Mouse (Mus musculus) intestine, embryonic 15.5 days (tissue): Measurements from ENCODE around the gene Spsb4. TPM values are rescaled to one million over a fixed set of nuclear protein-coding genes. Genes with fewer than 3 reads are reported as not detected.

Experiments
- ATAC-seq: fragments of 200-750 bp; cut with Nextera tagmentation; 2 replicates; pipeline ENCODE4 v1.8.0; 2017; ENCODE audit warnings: moderate TSS enrichment, moderate library complexity
- H3K27ac ChIP-seq: fragments of 300-500 bp; sonication (generic); 2 replicates; pipeline ENCODE4 v1.5.1; 2015; ENCODE audit warnings: mild to moderate bottlenecking, inconsistent platforms
- H3K27me3 ChIP-seq: fragments of 300-500 bp; sonication (generic); replicated peaks from 2 replicates; pipeline ENCODE4 v1.6.1; 2015; ENCODE audit warnings: inconsistent platforms
- H3K36me3 ChIP-seq: fragments of 300-500 bp; sonication (generic); 2 replicates; pipeline ENCODE4 v1.6.1; 2015; ENCODE audit warnings: inconsistent platforms
- H3K4me1 ChIP-seq: fragments of 300-500 bp; sonication (generic); replicated peaks from 2 replicates; pipeline ENCODE4 v1.6.1; 2015; ENCODE audit warnings: inconsistent platforms
- H3K4me2 ChIP-seq: fragments of 300-500 bp; sonication (generic); replicated peaks from 2 replicates; pipeline ENCODE4 v1.6.1; 2015; ENCODE audit warnings: mild to moderate bottlenecking, inconsistent platforms
- H3K4me3 ChIP-seq: fragments of 300-500 bp; sonication (generic); replicated peaks from 2 replicates; pipeline ENCODE4 v1.5.1; 2015; ENCODE audit warnings: inconsistent platforms
- H3K9ac ChIP-seq: fragments of 300-500 bp; sonication (generic); 2 replicates; pipeline ENCODE4 v1.6.1; 2015; ENCODE audit warnings: inconsistent platforms
- H3K9me3 ChIP-seq: fragments of 300-500 bp; sonication (generic); 2 replicates; pipeline ENCODE4 v1.6.1; 2016; ENCODE audit warnings: inconsistent platforms
- WGBS: fragments of 180-500 bp; shearing (Covaris S2); methylation state at CpG from one replicate; pipeline ENCODE4 v1.1.7; 2015; 5-methylcytosine and 5-hydroxymethylcytosine counted together
- polyA plus RNA-seq: library from polyadenylated mRNA; unstranded; fragments of >200 nt; fragmentation: Nextera tagmentation; extraction: Ambion mirVana; gene quantifications from 2 replicates; pipeline ENCODE4 v1.2.1, GENCODE M21; 2015

Spsb4 gene
- polyA plus RNA-seq, 1 experiment from 2014 or later: 29.3 TPM

GRCm38 (mm10) chr9:96989389-96989990 is 29.2 kb downstream of the Spsb4 start:
- Histone ChIP-seq H3K4me1 (peaks cover 44% of the 10 kb centered on the region), H3K27me3 (no peaks in the 10 kb centered on the region), H3K9me3 (no peaks in the 10 kb centered on the region), H3K4me3 (no peak overlapping the region), H3K9ac (no peak overlapping the region), H3K27ac (no peak overlapping the region), H3K4me2 (no peak overlapping the region), H3K36me3 (no peaks in the 10 kb centered on the region)
- WGBS: 54% methylated on average over 10 of the region's 10 CpGs
- ATAC-seq: no peak

- Histone ChIP-seq H3K4me1 (peaks cover 59% of the 10 kb centered on the region), H3K9ac (peak overlapping the region; percentile 18), H3K27ac (peak overlapping the region; percentile 78), H3K36me3 (no peaks in the 10 kb centered on the region), H3K4me2 (peak overlapping the region; percentile 25), H3K4me3 (no peak overlapping the region), H3K9me3 (no peaks in the 10 kb centered on the region), H3K27me3 (no peaks in the 10 kb centered on the region)
- 18% methylated on average over 11 of the region's 11 CpGs for WGBS
- ATAC-seq: peak; percentile 93
These were observed 31.7 kb downstream of the Spsb4 start for GRCm38 (mm10) chr9:96986797-96987473.

GRCm38 (mm10) chr9:96984034-96984433 is 34.6 kb downstream of the Spsb4 start:
- Histone ChIP-seq H3K4me3 (no peak overlapping the region), H3K9ac (no peak overlapping the region), H3K27ac (no peak overlapping the region), H3K36me3 (no peaks in the 10 kb centered on the region), H3K4me2 (no peak overlapping the region), H3K4me1 (peaks cover 61% of the 10 kb centered on the region), H3K27me3 (no peaks in the 10 kb centered on the region), H3K9me3 (no peaks in the 10 kb centered on the region)
- 87% methylated on average over 8 of the region's 8 CpGs for WGBS
- ATAC-seq: no peak

- Histone ChIP-seq H3K36me3 (no peaks in the 10 kb centered on the region), H3K4me3 (no peak overlapping the region), H3K9ac (no peak overlapping the region), H3K9me3 (no peaks in the 10 kb centered on the region), H3K27me3 (no peaks in the 10 kb centered on the region), H3K4me1 (peaks cover 68% of the 10 kb centered on the region), H3K4me2 (no peak overlapping the region), H3K27ac (no peak overlapping the region)
- WGBS: 47% methylated on average over 3 of the region's 3 CpGs
- no peak for ATAC-seq
These were observed 35.7 kb downstream of the Spsb4 start for GRCm38 (mm10) chr9:96982940-96983339.

- 24% methylated on average over 3 of the region's 3 CpGs for WGBS
- Histone ChIP-seq H3K9ac (no peak overlapping the region), H3K4me2 (no peak overlapping the region), H3K27me3 (no peaks in the 10 kb centered on the region), H3K4me1 (peaks cover 67% of the 10 kb centered on the region), H3K9me3 (no peaks in the 10 kb centered on the region), H3K27ac (no peak overlapping the region), H3K36me3 (no peaks in the 10 kb centered on the region), H3K4me3 (no peak overlapping the region)
- no peak for ATAC-seq
These were observed 36.3 kb downstream of the Spsb4 start for GRCm38 (mm10) chr9:96982351-96982750.

GRCm38 (mm10) chr9:96981836-96982235 is 36.8 kb downstream of the Spsb4 start:
- H3K4me1 ChIP-seq: peaks cover 62% of the 10 kb centered on the region
- no peaks in the 10 kb centered on the region for H3K9me3 ChIP-seq
- no peak overlapping the region for H3K9ac ChIP-seq
- WGBS: 75% methylated on average over 5 of the region's 5 CpGs
- H3K27me3 ChIP-seq: no peaks in the 10 kb centered on the region
- ATAC-seq: no peak
- H3K36me3 ChIP-seq: no peaks in the 10 kb centered on the region
- no peak overlapping the region for H3K4me2 ChIP-seq
- 0 out of 2 replicates have a peak overlapping the region, but pooled peaks have one; percentile 41 for H3K27ac ChIP-seq
- H3K4me3 ChIP-seq: no peak overlapping the region

- no peak overlapping the region for H3K9ac ChIP-seq
- H3K27ac ChIP-seq: 0 out of 2 replicates have a peak overlapping the region, but pooled peaks have one; percentile 41
- H3K27me3 ChIP-seq: no peaks in the 10 kb centered on the region
- H3K9me3 ChIP-seq: no peaks in the 10 kb centered on the region
- H3K4me1 ChIP-seq: peaks cover 54% of the 10 kb centered on the region
- 33% methylated on average over 9 of the region's 9 CpGs for WGBS
- no peak overlapping the region for H3K4me3 ChIP-seq
- no peak overlapping the region for H3K4me2 ChIP-seq
- no peaks in the 10 kb centered on the region for H3K36me3 ChIP-seq
- ATAC-seq: no peak
These were observed 37.5 kb downstream of the Spsb4 start for GRCm38 (mm10) chr9:96981121-96981520.

GRCm38 (mm10) chr9:96980037-96980997 is 38.3 kb downstream of the Spsb4 start:
- H3K27ac ChIP-seq: peak overlapping the region; percentile 22; the same call in 1 of the 2 replicates

GRCm38 (mm10) chr9:96979417-96980030 is 39.1 kb downstream of the Spsb4 start:
- H3K9me3 ChIP-seq: no peaks in the 10 kb centered on the region
- peak overlapping the region; percentile 4; the same call in 1 of the 2 replicates for H3K9ac ChIP-seq
- peak overlapping the region; percentile 14; the same call in 1 of the 2 replicates for H3K4me2 ChIP-seq
- peaks cover 52% of the 10 kb centered on the region for H3K4me1 ChIP-seq
- 20% methylated on average over 13 of the region's 13 CpGs for WGBS
- H3K27me3 ChIP-seq: no peaks in the 10 kb centered on the region
- no peaks in the 10 kb centered on the region for H3K36me3 ChIP-seq
- H3K4me3 ChIP-seq: no peak overlapping the region
- peak; percentile 73 for ATAC-seq
- H3K27ac ChIP-seq: peak overlapping the region; percentile 9; the same call in 1 of the 2 replicates

More at GRCm38 (mm10) chr9:96980037-96980997, 38.3 kb downstream of the Spsb4 start:
- ATAC-seq: peak; percentile 40
- H3K4me2 ChIP-seq: peak overlapping the region; percentile 14; the same call in 1 of the 2 replicates
- WGBS: 32% methylated on average over 10 of the region's 10 CpGs
- H3K9me3 ChIP-seq: no peaks in the 10 kb centered on the region
- H3K4me1 ChIP-seq: peaks cover 52% of the 10 kb centered on the region
- peak overlapping the region; percentile 4; the same call in 1 of the 2 replicates for H3K9ac ChIP-seq
- no peaks in the 10 kb centered on the region for H3K36me3 ChIP-seq
- no peaks in the 10 kb centered on the region for H3K27me3 ChIP-seq
- H3K4me3 ChIP-seq: no peak overlapping the region

- H3K4me1 ChIP-seq: peaks cover 43% of the 10 kb centered on the region
- 0 out of 2 replicates have a peak overlapping the region, but pooled peaks have one; percentile 17 for H3K4me2 ChIP-seq
- no peak overlapping the region for H3K9ac ChIP-seq
- peak; percentile 67 for ATAC-seq
- no peaks in the 10 kb centered on the region for H3K27me3 ChIP-seq
- H3K36me3 ChIP-seq: no peaks in the 10 kb centered on the region
- H3K27ac ChIP-seq: 0 out of 2 replicates have a peak overlapping the region, but pooled peaks have one; percentile 14
- WGBS: 68% methylated on average over 10 of the region's 10 CpGs
- no peaks in the 10 kb centered on the region for H3K9me3 ChIP-seq
- no peak overlapping the region for H3K4me3 ChIP-seq
These were observed 40.4 kb downstream of the Spsb4 start for GRCm38 (mm10) chr9:96978147-96978782.
